Mouse (Mus musculus): Measurements from ENCODE around the gene Sec11a. TPM values are rescaled to one million over a fixed set of nuclear protein-coding genes. Genes with fewer than 3 reads are reported as not detected.

The Sec11a gene
- polyA plus RNA-seq, 1 experiment from 2014 or later = 204 TPM

DNA sequence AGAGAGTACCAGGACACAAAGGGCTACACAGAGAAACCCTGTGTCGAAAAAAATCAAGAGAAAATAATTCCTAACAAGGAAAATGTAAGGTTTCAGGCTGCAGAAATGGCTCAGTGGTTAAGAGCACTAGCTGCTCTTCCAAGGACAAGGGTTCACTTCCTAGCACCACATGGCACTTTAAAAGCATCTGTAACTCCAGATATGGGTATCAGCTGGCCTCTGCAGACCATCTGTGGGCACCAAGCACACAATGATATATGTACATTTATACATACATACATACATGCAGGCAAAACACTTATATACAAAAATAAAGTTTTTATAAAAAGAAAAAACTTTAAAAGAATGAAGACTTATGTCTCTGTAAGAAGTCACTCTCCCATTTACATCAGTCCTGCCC lies 11.7 kb downstream of the Sec11a start:
- no peak overlapping the region for H3K27ac ChIP-seq (ENCODE audit: low read depth, low read length)
- no peak overlapping the region for H3K9ac ChIP-seq (ENCODE audit: low read length)
- no peaks in the 10 kb centered on the region for H3K27me3 ChIP-seq (ENCODE audit: control insufficient read depth, insufficient read depth, low read length)
- no peak for DNase-seq (ENCODE audit: low spot score, missing footprints)
- no peak for ATAC-seq (ENCODE audit: low FRiP score)
- H3K4me2 ChIP-seq = no peak overlapping the region
- no peaks in the 10 kb centered on the region; the same call in 1 of the 2 replicates for H3K36me3 ChIP-seq (ENCODE audit: control insufficient read depth, insufficient read depth, low read length)
- H3K4me1 ChIP-seq (ENCODE audit: control insufficient read depth, insufficient read depth, low read length) = no peaks in the 10 kb centered on the region
- no peaks in the 10 kb centered on the region for H3K9me3 ChIP-seq (ENCODE audit: control insufficient read depth, low read length)
- 97% methylated on average over 1 of the region's 1 CpGs for WGBS
- H3K4me3 ChIP-seq (ENCODE audit: low read depth, low read length) = no peak overlapping the region

DNA sequence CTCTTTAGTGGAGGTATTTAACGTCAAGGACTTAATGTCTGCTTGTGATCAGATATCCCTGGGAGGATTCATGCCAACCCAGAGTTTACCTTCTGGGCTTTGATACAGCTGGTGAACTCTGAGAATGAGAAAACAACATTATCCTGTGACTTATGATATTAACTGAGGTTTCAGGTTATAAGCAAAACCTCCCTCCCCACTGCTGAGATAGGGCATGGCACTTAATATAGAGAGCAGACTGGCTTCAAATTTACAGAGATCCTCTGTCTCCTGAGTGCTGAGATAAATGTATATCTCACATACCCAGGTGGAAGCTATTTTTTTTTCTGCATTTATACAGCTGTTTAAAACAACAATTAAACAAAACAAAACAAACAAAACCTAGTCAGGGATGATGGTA lies 14.8 kb downstream of the Sec11a start:
- peak; percentile 57 for DNase-seq (ENCODE audit: low spot score, missing footprints)
- Histone ChIP-seq H3K4me2 (no peak overlapping the region), H3K4me3 (ENCODE audit: low read depth, low read length) (no peak overlapping the region), H3K27ac (ENCODE audit: low read depth, low read length) (no peak overlapping the region), H3K36me3 (ENCODE audit: control insufficient read depth, insufficient read depth, low read length) (no peaks in the 10 kb centered on the region; the same call in 1 of the 2 replicates), H3K9me3 (ENCODE audit: control insufficient read depth, low read length) (no peaks in the 10 kb centered on the region), H3K9ac (ENCODE audit: low read length) (no peak overlapping the region), H3K27me3 (ENCODE audit: control insufficient read depth, insufficient read depth, low read length) (no peaks in the 10 kb centered on the region), H3K4me1 (ENCODE audit: control insufficient read depth, insufficient read depth, low read length) (no peaks in the 10 kb centered on the region)
- WGBS = 82% methylated on average over 1 of the region's 1 CpGs
- no peak for ATAC-seq (ENCODE audit: low FRiP score)

DNA sequence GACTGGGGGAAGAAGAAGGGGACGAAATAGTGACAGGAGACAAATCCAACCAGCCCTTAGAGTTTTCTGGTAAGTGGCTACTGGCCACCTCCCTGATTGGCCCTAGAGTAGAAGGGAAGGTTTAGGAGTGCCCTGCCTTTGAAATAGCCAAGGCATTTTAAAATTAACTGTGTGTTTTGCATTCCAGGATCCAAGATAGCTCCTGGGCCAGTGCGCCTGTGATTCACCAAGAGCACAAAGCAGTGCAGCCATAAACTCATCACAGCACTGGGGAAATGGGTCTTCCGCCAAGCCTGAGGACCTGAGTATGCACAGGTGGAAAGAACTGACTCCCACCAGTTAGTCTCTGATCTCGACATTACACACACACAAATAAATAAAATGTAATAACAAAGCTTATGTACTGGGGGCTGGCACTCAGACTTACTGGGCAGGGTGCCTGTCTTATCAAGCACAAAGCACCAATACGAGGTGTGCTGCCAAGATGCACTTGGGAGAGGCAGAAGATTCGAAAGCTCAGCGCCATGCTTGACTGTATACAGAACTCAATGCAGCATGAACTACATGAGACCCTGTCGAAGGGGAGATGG lies 15.9 kb downstream of the Sec11a start:
- H3K9me3 ChIP-seq (ENCODE audit: control insufficient read depth, low read length) = no peaks in the 10 kb centered on the region
- H3K9ac ChIP-seq (ENCODE audit: low read length) = no peak overlapping the region
- peaks cover 3% of the 10 kb centered on the region; the same call in 1 of the 2 replicates for H3K36me3 ChIP-seq (ENCODE audit: control insufficient read depth, insufficient read depth, low read length)
- H3K27me3 ChIP-seq (ENCODE audit: control insufficient read depth, insufficient read depth, low read length) = no peaks in the 10 kb centered on the region
- no peak overlapping the region for H3K27ac ChIP-seq (ENCODE audit: low read depth, low read length)
- ATAC-seq (ENCODE audit: low FRiP score) = no peak
- WGBS = 92% methylated on average over 8 of the region's 8 CpGs
- no peak overlapping the region for H3K4me2 ChIP-seq
- H3K4me3 ChIP-seq (ENCODE audit: low read depth, low read length) = no peak overlapping the region
- DNase-seq (ENCODE audit: low spot score, missing footprints) = peak; percentile 56
- no peaks in the 10 kb centered on the region for H3K4me1 ChIP-seq (ENCODE audit: control insufficient read depth, insufficient read depth, low read length)

DNA sequence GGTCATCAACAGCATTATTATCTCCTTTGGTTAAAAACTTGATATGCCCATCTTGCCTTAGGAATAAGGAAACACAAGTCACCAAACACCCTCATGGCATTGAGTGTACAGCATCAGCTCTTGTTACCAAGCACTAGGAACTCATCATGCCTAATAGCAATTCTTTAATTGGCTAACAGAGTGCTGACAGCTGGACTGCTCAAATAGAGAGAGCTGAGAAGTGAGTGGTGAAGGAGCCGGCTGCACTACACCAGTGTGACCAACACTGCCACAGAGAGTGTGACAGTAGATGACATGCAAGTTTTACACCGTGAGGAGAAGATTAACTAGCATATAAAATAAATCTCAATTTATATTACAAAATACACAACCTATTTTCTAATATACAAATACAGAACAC lies 24.4 kb downstream of the Sec11a start:
- WGBS = 96% methylated on average over 2 of the region's 2 CpGs
- H3K4me1 ChIP-seq (ENCODE audit: control insufficient read depth, insufficient read depth, low read length) = no peaks in the 10 kb centered on the region
- no peak overlapping the region for H3K9ac ChIP-seq (ENCODE audit: low read length)
- no peaks in the 10 kb centered on the region for H3K27me3 ChIP-seq (ENCODE audit: control insufficient read depth, insufficient read depth, low read length)
- H3K4me2 ChIP-seq = no peak overlapping the region
- DNase-seq (ENCODE audit: low spot score, missing footprints) = peak; percentile 51
- no peak for ATAC-seq (ENCODE audit: low FRiP score)
- no peak overlapping the region for H3K4me3 ChIP-seq (ENCODE audit: low read depth, low read length)
- H3K27ac ChIP-seq (ENCODE audit: low read depth, low read length) = no peak overlapping the region
- H3K36me3 ChIP-seq (ENCODE audit: control insufficient read depth, insufficient read depth, low read length) = peaks cover 19% of the 10 kb centered on the region
- H3K9me3 ChIP-seq (ENCODE audit: control insufficient read depth, low read length) = no peaks in the 10 kb centered on the region

DNA sequence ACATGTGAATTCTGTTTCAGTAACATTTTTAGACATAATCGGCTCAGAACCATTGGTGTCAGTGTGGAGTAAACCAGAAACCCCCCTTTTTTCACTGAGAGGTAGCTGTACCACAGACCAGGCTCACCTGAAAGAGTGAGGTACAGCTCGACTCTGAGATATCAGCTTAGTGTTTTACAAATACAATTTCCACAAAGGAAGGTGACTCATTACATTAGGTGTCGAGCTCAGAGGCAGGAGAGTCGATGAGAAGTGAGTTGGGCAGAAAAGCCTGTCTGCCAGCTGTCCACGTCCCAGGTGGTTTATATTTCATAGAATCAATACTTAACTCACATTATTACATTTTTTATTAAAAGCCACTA lies 28.0 kb downstream of the Sec11a start:
- peaks cover 14% of the 10 kb centered on the region for H3K36me3 ChIP-seq (ENCODE audit: control insufficient read depth, insufficient read depth, low read length)
- H3K9me3 ChIP-seq (ENCODE audit: control insufficient read depth, low read length) = no peaks in the 10 kb centered on the region
- H3K4me3 ChIP-seq (ENCODE audit: low read depth, low read length) = no peak overlapping the region
- WGBS = 91% methylated on average over 5 of the region's 5 CpGs
- DNase-seq (ENCODE audit: low spot score, missing footprints) (no peak), ATAC-seq (ENCODE audit: low FRiP score) (no peak)
- H3K27ac ChIP-seq (ENCODE audit: low read depth, low read length) = no peak overlapping the region
- H3K4me1 ChIP-seq (ENCODE audit: control insufficient read depth, insufficient read depth, low read length) = no peaks in the 10 kb centered on the region
- H3K27me3 ChIP-seq (ENCODE audit: control insufficient read depth, insufficient read depth, low read length) = no peaks in the 10 kb centered on the region
- no peak overlapping the region for H3K4me2 ChIP-seq
- no peak overlapping the region for H3K9ac ChIP-seq (ENCODE audit: low read length)

DNA sequence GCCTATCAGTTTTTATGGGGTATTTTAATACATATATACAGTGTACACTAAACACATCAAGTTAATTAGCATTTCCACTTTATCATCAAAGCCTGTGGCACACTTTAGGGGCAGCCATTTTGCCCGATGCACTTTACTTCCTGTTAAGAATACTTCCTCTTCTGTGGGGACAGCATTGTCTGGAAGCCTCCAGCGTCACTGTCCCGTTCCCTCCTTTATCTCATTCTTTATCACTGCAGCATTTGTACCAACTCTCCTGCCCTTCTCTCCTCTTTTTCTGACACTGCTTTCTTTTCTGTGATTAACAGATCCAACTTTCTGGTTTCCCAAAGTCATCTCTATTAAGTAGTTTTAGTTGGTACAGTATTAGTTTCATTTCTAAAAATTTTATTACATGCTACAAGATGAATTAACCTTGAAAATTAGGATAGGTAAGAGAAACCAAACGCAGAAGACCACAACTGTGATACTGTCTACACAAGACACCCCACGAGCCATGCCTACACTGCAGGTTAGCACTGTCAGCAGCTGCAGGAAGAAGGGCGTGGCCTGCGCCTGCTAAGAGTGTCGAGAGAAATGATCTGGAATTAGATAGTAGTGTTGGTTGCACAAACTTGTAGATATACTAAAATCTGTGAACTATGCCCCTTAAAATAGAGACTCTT lies 28.5 kb downstream of the Sec11a start:
- ATAC-seq (ENCODE audit: low FRiP score) (no peak), DNase-seq (ENCODE audit: low spot score, missing footprints) (peak; percentile 17)
- no peaks in the 10 kb centered on the region for H3K4me1 ChIP-seq (ENCODE audit: control insufficient read depth, insufficient read depth, low read length)
- no peak overlapping the region for H3K4me3 ChIP-seq (ENCODE audit: low read depth, low read length)
- H3K9ac ChIP-seq (ENCODE audit: low read length) = no peak overlapping the region
- no peaks in the 10 kb centered on the region for H3K27me3 ChIP-seq (ENCODE audit: control insufficient read depth, insufficient read depth, low read length)
- H3K36me3 ChIP-seq (ENCODE audit: control insufficient read depth, insufficient read depth, low read length) = peaks cover 13% of the 10 kb centered on the region
- no peak overlapping the region for H3K27ac ChIP-seq (ENCODE audit: low read depth, low read length)
- H3K4me2 ChIP-seq = no peak overlapping the region
- WGBS = 88% methylated on average over 8 of the region's 8 CpGs
- no peaks in the 10 kb centered on the region for H3K9me3 ChIP-seq (ENCODE audit: control insufficient read depth, low read length)

DNA sequence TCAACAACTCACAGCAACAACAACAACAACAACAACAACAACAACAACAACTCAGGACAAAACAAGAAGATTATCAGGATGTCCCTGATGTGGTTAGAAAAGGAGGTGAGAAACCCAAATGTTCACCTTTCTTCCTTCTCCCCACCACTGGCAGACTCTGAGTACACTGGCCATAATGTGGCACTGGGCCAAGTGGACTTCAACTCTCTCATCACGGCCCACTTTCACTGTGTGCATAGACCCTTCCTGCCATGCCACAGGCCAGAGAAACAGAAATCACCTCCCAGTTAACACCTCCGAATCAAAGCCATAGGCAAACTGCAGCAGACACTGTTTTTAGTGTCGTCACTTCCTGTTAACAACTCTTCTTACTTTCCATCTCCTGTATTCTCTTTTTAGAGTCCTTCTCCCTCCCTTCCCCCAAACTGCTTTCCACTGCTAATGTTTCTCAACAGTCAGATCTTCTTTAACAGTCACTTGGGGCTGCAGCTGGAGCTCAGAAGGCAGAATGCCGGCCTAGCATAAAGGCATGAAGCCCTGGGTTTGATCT lies 29.6 kb downstream of the Sec11a start:
- Histone ChIP-seq H3K27ac (ENCODE audit: low read depth, low read length) (no peak overlapping the region), H3K9me3 (ENCODE audit: control insufficient read depth, low read length) (no peaks in the 10 kb centered on the region), H3K4me1 (ENCODE audit: control insufficient read depth, insufficient read depth, low read length) (no peaks in the 10 kb centered on the region), H3K27me3 (ENCODE audit: control insufficient read depth, insufficient read depth, low read length) (no peaks in the 10 kb centered on the region), H3K4me2 (no peak overlapping the region), H3K4me3 (ENCODE audit: low read depth, low read length) (no peak overlapping the region), H3K9ac (ENCODE audit: low read length) (no peak overlapping the region), H3K36me3 (ENCODE audit: control insufficient read depth, insufficient read depth, low read length) (peaks cover 10% of the 10 kb centered on the region)
- DNase-seq (ENCODE audit: low spot score, missing footprints) (peak; percentile 57), ATAC-seq (ENCODE audit: low FRiP score) (no peak)
- 94% methylated on average over 4 of the region's 4 CpGs for WGBS

DNA sequence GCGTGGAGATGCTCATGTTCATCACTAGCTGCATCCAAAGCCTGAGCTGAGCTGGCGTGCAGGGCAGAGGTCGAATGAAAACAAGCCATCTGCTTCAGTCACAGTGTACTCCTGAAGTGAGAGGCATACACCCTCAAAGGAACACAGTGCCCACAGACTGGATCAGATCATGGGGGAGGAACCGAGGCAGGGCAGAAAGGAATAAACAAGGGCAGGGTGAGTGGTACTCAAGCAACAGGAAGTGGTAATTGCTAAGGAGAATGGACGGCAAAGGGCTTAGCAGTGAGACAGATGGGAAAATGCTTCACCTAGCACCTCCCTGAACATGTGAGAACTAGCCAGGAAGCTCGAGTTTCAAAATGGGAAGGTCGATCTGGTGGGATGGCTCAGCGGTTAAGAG lies 35.1 kb downstream of the Sec11a start:
- no peak for DNase-seq (ENCODE audit: low spot score, missing footprints)
- WGBS = 93% methylated on average over 8 of the region's 8 CpGs
- H3K4me3 ChIP-seq (ENCODE audit: low read depth, low read length) = no peak overlapping the region
- H3K27me3 ChIP-seq (ENCODE audit: control insufficient read depth, insufficient read depth, low read length) = no peaks in the 10 kb centered on the region
- no peak overlapping the region for H3K4me2 ChIP-seq
- peaks cover 14% of the 10 kb centered on the region for H3K36me3 ChIP-seq (ENCODE audit: control insufficient read depth, insufficient read depth, low read length)
- no peak overlapping the region for H3K9ac ChIP-seq (ENCODE audit: low read length)
- no peaks in the 10 kb centered on the region for H3K9me3 ChIP-seq (ENCODE audit: control insufficient read depth, low read length)
- no peaks in the 10 kb centered on the region for H3K4me1 ChIP-seq (ENCODE audit: control insufficient read depth, insufficient read depth, low read length)
- no peak for ATAC-seq (ENCODE audit: low FRiP score)
- H3K27ac ChIP-seq (ENCODE audit: low read depth, low read length) = no peak overlapping the region

DNA sequence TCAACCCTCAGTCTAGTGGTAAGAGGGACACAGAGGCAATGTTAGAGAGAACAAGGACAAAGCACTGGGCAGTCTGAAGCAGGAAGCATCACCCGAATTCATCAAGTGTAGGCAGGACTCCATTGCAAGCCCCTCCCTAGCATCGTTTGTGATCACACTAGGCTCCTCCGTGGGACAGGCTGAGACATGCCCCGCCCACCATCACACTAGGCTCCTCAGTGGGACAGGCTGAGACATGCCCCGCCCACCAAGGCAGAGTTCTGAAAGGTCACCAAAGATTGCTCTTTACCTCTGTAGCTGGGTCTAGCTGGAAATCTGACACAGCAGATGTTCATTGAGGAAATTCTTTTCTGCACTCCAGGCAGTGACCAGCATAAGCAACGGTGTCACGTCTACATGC lies 36.5 kb downstream of the Sec11a start:
- Histone ChIP-seq H3K27ac (ENCODE audit: low read depth, low read length) (no peak overlapping the region), H3K4me2 (no peak overlapping the region), H3K36me3 (ENCODE audit: control insufficient read depth, insufficient read depth, low read length) (peaks cover 9% of the 10 kb centered on the region), H3K27me3 (ENCODE audit: control insufficient read depth, insufficient read depth, low read length) (no peaks in the 10 kb centered on the region), H3K4me3 (ENCODE audit: low read depth, low read length) (no peak overlapping the region), H3K9me3 (ENCODE audit: control insufficient read depth, low read length) (no peaks in the 10 kb centered on the region), H3K4me1 (ENCODE audit: control insufficient read depth, insufficient read depth, low read length) (no peaks in the 10 kb centered on the region), H3K9ac (ENCODE audit: low read length) (no peak overlapping the region)
- 89% methylated on average over 7 of the region's 7 CpGs for WGBS
- ATAC-seq (ENCODE audit: low FRiP score) (no peak), DNase-seq (ENCODE audit: low spot score, missing footprints) (peak; percentile 64)
